Mouse (Mus musculus): ENCODE results near the gene Napa.

The Napa gene

GRCm38 (mm10) chr7:16094592-16094991 is 3.7 kb upstream of the Napa start:
- DNase-seq (ENCODE audit: extremely low read depth, insufficient read length, low spot score) = no peak

GRCm38 (mm10) chr7:16099901-16100300 is 1.6 kb downstream of the Napa start:
- DNase-seq (ENCODE audit: extremely low read depth, insufficient read length, low spot score) = no peak

- DNase-seq (ENCODE audit: extremely low read depth, insufficient read length, low spot score) = no peak
These were observed 2.8 kb downstream of the Napa start for GRCm38 (mm10) chr7:16101081-16101480.

- DNase-seq (ENCODE audit: extremely low read depth, insufficient read length, low spot score) = no peak
These were observed 3.6 kb downstream of the Napa start for GRCm38 (mm10) chr7:16101726-16102475.

- DNase-seq (ENCODE audit: extremely low read depth, insufficient read length, low spot score) = no peak
These were observed 4.5 kb downstream of the Napa start for GRCm38 (mm10) chr7:16102686-16103226.

GRCm38 (mm10) chr7:16103760-16104159 is 5.5 kb downstream of the Napa start:
- no peak for DNase-seq (ENCODE audit: extremely low read depth, insufficient read length, low spot score)

- no peak for DNase-seq (ENCODE audit: extremely low read depth, insufficient read length, low spot score)
These were observed 6.5 kb downstream of the Napa start for GRCm38 (mm10) chr7:16104611-16105388.

- DNase-seq (ENCODE audit: extremely low read depth, insufficient read length, low spot score) = no peak
These were observed 10.8 kb downstream of the Napa start for GRCm38 (mm10) chr7:16108886-16109542.

- DNase-seq (ENCODE audit: extremely low read depth, insufficient read length, low spot score) = no peak
These were observed 11.9 kb downstream of the Napa start for GRCm38 (mm10) chr7:16110158-16110557.

- no peak for DNase-seq (ENCODE audit: extremely low read depth, insufficient read length, low spot score)
These were observed 13.2 kb downstream of the Napa start for GRCm38 (mm10) chr7:16111284-16112090.

GRCm38 (mm10) chr7:16116418-16116817 is 18.2 kb downstream of the Napa start:
- DNase-seq (ENCODE audit: extremely low read depth, insufficient read length, low spot score) = no peak

- no peak for DNase-seq (ENCODE audit: extremely low read depth, insufficient read length, low spot score)
These were observed 18.8 kb downstream of the Napa start for GRCm38 (mm10) chr7:16117100-16117499.

- peak; percentile 90 for DNase-seq (ENCODE audit: extremely low read depth, insufficient read length, low spot score)
These were observed 21.5 kb downstream of the Napa start, which contains the start of gene Kptn for GRCm38 (mm10) chr7:16119569-16120261. Gene Kptn, plus strand, starts transcription at chr7:16119895.

GRCm38 (mm10) chr7:16120262-16120600 is 22.0 kb downstream of the Napa start:
- DNase-seq (ENCODE audit: extremely low read depth, insufficient read length, low spot score) = no peak

GRCm38 (mm10) chr7:16125829-16126228 is 27.6 kb downstream of the Napa start:
- no peak for DNase-seq (ENCODE audit: extremely low read depth, insufficient read length, low spot score)

GRCm38 (mm10) chr7:16128344-16128743 is 30.1 kb downstream of the Napa start:
- DNase-seq (ENCODE audit: extremely low read depth, insufficient read length, low spot score) = no peak

- no peak for DNase-seq (ENCODE audit: extremely low read depth, insufficient read length, low spot score)
These were observed 30.6 kb downstream of the Napa start for GRCm38 (mm10) chr7:16128899-16129298.

GRCm38 (mm10) chr7:16129421-16129845 is 31.2 kb downstream of the Napa start, which contains the start of gene Slc8a2:
Gene Slc8a2, plus strand, starts transcription at chr7:16129826.
- DNase-seq (ENCODE audit: extremely low read depth, insufficient read length, low spot score) = no peak

GRCm38 (mm10) chr7:16129846-16130691 is 31.8 kb downstream of the Napa start:
- no peak for DNase-seq (ENCODE audit: extremely low read depth, insufficient read length, low spot score)

Measured in 3134 (cell line).